Mouse (Mus musculus): ENCODE measurements around the gene Snx32. TPM values are rescaled to one million over a fixed set of nuclear protein-coding genes. Genes with fewer than 3 reads are reported as not detected.
A peak's percentile ranks its signal among the peaks of the same experiment; 100 is the strongest.

The Snx32 gene
- total and polyA plus RNA-seq, 3 experiments: 2.0 to 12.0 (median 9.8) TPM

- Histone ChIP-seq H3K9me3 (replicated peaks) (no peaks in the 10 kb centered on the region), H3K27me3 (ENCODE audit: insufficient read depth, low read length) (peaks cover 55% of the 10 kb centered on the region), H3K4me3 (ENCODE audit: low read depth, low read length) (peak within 1 kb of the TSS; percentile 57; the same call in 1 of the 2 replicates), H3K36me3 (replicated peaks) (no peaks in the 10 kb centered on the region), H3K4me1 (ENCODE audit: insufficient read depth, low read depth, low read length) (peaks cover 15% of the 10 kb centered on the region)
- ATAC-seq (ENCODE audit: extremely low read depth, insufficient number of reproducible peaks, low FRiP score, poor library complexity, severe bottlenecking) (peak; percentile 22; the same call in 1 of the 2 replicates), DNase-seq (ENCODE audit: low spot score) (peak; percentile 57)
- TF ChIP-seq TAL1 (conservative IDR thresholded peaks at IDR 0.05; ENCODE audit: low read depth, low read length): no peak
- no peak for TF ChIP-seq POLR2AphosphoS5 (IDR thresholded peaks at IDR 0.05; ENCODE audit: insufficient replicate concordance, low read depth, low read length)
- no peak for TF ChIP-seq CTCF (IDR thresholded peaks at IDR 0.05; ENCODE audit: low read depth, low read length)
- TF ChIP-seq GATA2 (IDR thresholded peaks at IDR 0.05; ENCODE audit: borderline replicate concordance, low read depth, low read length): no peak
- no peak for TF ChIP-seq GATA1 (IDR thresholded peaks at IDR 0.05; ENCODE audit: borderline replicate concordance, low read length)
Observed at GRCm38 (mm10) chr19:5473720-5474119, 36.6 kb downstream of the Snx32 start, which contains the start of gene Efemp2. Gene Efemp2 (plus strand): TSS chr19:5473954.

- Histone ChIP-seq H3K36me3 (replicated peaks) (peaks cover 5% of the 10 kb centered on the region), H3K27me3 (ENCODE audit: insufficient read depth, low read length) (peaks cover 50% of the 10 kb centered on the region), H3K9me3 (replicated peaks) (no peaks in the 10 kb centered on the region), H3K4me3 (ENCODE audit: low read depth, low read length) (no peak overlapping the region), H3K4me1 (ENCODE audit: insufficient read depth, low read depth, low read length) (peaks cover 22% of the 10 kb centered on the region)
- ATAC-seq (ENCODE audit: extremely low read depth, insufficient number of reproducible peaks, low FRiP score, poor library complexity, severe bottlenecking): no peak
- no peak for TF ChIP-seq POLR2AphosphoS5 (IDR thresholded peaks at IDR 0.05; ENCODE audit: insufficient replicate concordance, low read depth, low read length)
- TF ChIP-seq GATA2 (IDR thresholded peaks at IDR 0.05; ENCODE audit: borderline replicate concordance, low read depth, low read length): no peak
- TF ChIP-seq TAL1 (conservative IDR thresholded peaks at IDR 0.05; ENCODE audit: low read depth, low read length): no peak
- TF ChIP-seq GATA1 (IDR thresholded peaks at IDR 0.05; ENCODE audit: borderline replicate concordance, low read length): no peak
- no peak for TF ChIP-seq CTCF (IDR thresholded peaks at IDR 0.05; ENCODE audit: low read depth, low read length)
- no peak for DNase-seq (ENCODE audit: low spot score)
Observed at GRCm38 (mm10) chr19:5472857-5473256, 37.5 kb downstream of the Snx32 start.

GRCm38 (mm10) chr19:5471846-5472245 lies 38.5 kb downstream of the Snx32 start:
- peaks cover 26% of the 10 kb centered on the region for H3K4me1 ChIP-seq (ENCODE audit: insufficient read depth, low read depth, low read length)
- H3K9me3 ChIP-seq (replicated peaks): no peaks in the 10 kb centered on the region
- peaks cover 43% of the 10 kb centered on the region for H3K27me3 ChIP-seq (ENCODE audit: insufficient read depth, low read length)
- TF ChIP-seq GATA2 (IDR thresholded peaks at IDR 0.05; ENCODE audit: borderline replicate concordance, low read depth, low read length): no peak
- TF ChIP-seq CTCF (IDR thresholded peaks at IDR 0.05; ENCODE audit: low read depth, low read length): no peak
- no peak for TF ChIP-seq GATA1 (IDR thresholded peaks at IDR 0.05; ENCODE audit: borderline replicate concordance, low read length)
- no peak for TF ChIP-seq POLR2AphosphoS5 (IDR thresholded peaks at IDR 0.05; ENCODE audit: insufficient replicate concordance, low read depth, low read length)
- TF ChIP-seq TAL1 (conservative IDR thresholded peaks at IDR 0.05; ENCODE audit: low read depth, low read length): no peak
- no peak overlapping the region for H3K4me3 ChIP-seq (ENCODE audit: low read depth, low read length)
- H3K36me3 ChIP-seq (replicated peaks): peaks cover 15% of the 10 kb centered on the region
- DNase-seq (ENCODE audit: low spot score) (no peak), ATAC-seq (ENCODE audit: extremely low read depth, insufficient number of reproducible peaks, low FRiP score, poor library complexity, severe bottlenecking) (no peak)

- ATAC-seq (ENCODE audit: extremely low read depth, insufficient number of reproducible peaks, low FRiP score, poor library complexity, severe bottlenecking) (no peak), DNase-seq (ENCODE audit: low spot score) (no peak)
- no peak within 1 kb of the TSS for H3K4me3 ChIP-seq (ENCODE audit: low read depth, low read length)
- H3K4me1 ChIP-seq (ENCODE audit: insufficient read depth, low read depth, low read length): peaks cover 23% of the 10 kb centered on the region
- H3K27me3 ChIP-seq (ENCODE audit: insufficient read depth, low read length): peaks cover 12% of the 10 kb centered on the region
- no peaks in the 10 kb centered on the region for H3K9me3 ChIP-seq (replicated peaks)
- peaks cover 50% of the 10 kb centered on the region for H3K36me3 ChIP-seq (replicated peaks)
- no peak for TF ChIP-seq CTCF (IDR thresholded peaks at IDR 0.05; ENCODE audit: low read depth, low read length)
- no peak for TF ChIP-seq POLR2AphosphoS5 (IDR thresholded peaks at IDR 0.05; ENCODE audit: insufficient replicate concordance, low read depth, low read length)
- no peak for TF ChIP-seq GATA2 (IDR thresholded peaks at IDR 0.05; ENCODE audit: borderline replicate concordance, low read depth, low read length)
- no peak for TF ChIP-seq GATA1 (IDR thresholded peaks at IDR 0.05; ENCODE audit: borderline replicate concordance, low read length)
- TF ChIP-seq TAL1 (conservative IDR thresholded peaks at IDR 0.05; ENCODE audit: low read depth, low read length): no peak
Observed at GRCm38 (mm10) chr19:5468374-5468773, 42.0 kb downstream of the Snx32 start, which contains the start of gene Ctsw. Gene Ctsw (minus strand): TSS chr19:5468507.

- peaks cover 25% of the 10 kb centered on the region for H3K4me1 ChIP-seq (ENCODE audit: insufficient read depth, low read depth, low read length)
- ATAC-seq (ENCODE audit: extremely low read depth, insufficient number of reproducible peaks, low FRiP score, poor library complexity, severe bottlenecking): no peak
- H3K9me3 ChIP-seq (replicated peaks): no peaks in the 10 kb centered on the region
- peaks cover 64% of the 10 kb centered on the region for H3K36me3 ChIP-seq (replicated peaks)
- DNase-seq (ENCODE audit: low spot score): no peak
- TF ChIP-seq POLR2AphosphoS5 (IDR thresholded peaks at IDR 0.05; ENCODE audit: insufficient replicate concordance, low read depth, low read length): no peak
- TF ChIP-seq GATA2 (IDR thresholded peaks at IDR 0.05; ENCODE audit: borderline replicate concordance, low read depth, low read length): no peak
- no peak for TF ChIP-seq CTCF (IDR thresholded peaks at IDR 0.05; ENCODE audit: low read depth, low read length)
- TF ChIP-seq GATA1 (IDR thresholded peaks at IDR 0.05; ENCODE audit: borderline replicate concordance, low read length): no peak
- no peak for TF ChIP-seq TAL1 (conservative IDR thresholded peaks at IDR 0.05; ENCODE audit: low read depth, low read length)
- H3K27me3 ChIP-seq (ENCODE audit: insufficient read depth, low read length): peaks cover 8% of the 10 kb centered on the region
- H3K4me3 ChIP-seq (ENCODE audit: low read depth, low read length): no peak overlapping the region
Observed at GRCm38 (mm10) chr19:5466916-5467500, 43.3 kb downstream of the Snx32 start.

- ATAC-seq (ENCODE audit: extremely low read depth, insufficient number of reproducible peaks, low FRiP score, poor library complexity, severe bottlenecking) (no peak), DNase-seq (ENCODE audit: low spot score) (no peak)
- TF ChIP-seq GATA1 (IDR thresholded peaks at IDR 0.05; ENCODE audit: borderline replicate concordance, low read length) (no peak), GATA2 (IDR thresholded peaks at IDR 0.05; ENCODE audit: borderline replicate concordance, low read depth, low read length) (no peak), CTCF (IDR thresholded peaks at IDR 0.05; ENCODE audit: low read depth, low read length) (no peak), TAL1 (conservative IDR thresholded peaks at IDR 0.05; ENCODE audit: low read depth, low read length) (no peak), POLR2AphosphoS5 (IDR thresholded peaks at IDR 0.05; ENCODE audit: insufficient replicate concordance, low read depth, low read length) (no peak)
- H3K4me3 ChIP-seq (ENCODE audit: low read depth, low read length): no peak overlapping the region
- no peaks in the 10 kb centered on the region for H3K9me3 ChIP-seq (replicated peaks)
- peaks cover 3% of the 10 kb centered on the region for H3K27me3 ChIP-seq (ENCODE audit: insufficient read depth, low read length)
- H3K36me3 ChIP-seq (replicated peaks): peaks cover 72% of the 10 kb centered on the region
- peaks cover 40% of the 10 kb centered on the region for H3K4me1 ChIP-seq (ENCODE audit: insufficient read depth, low read depth, low read length)
Observed at GRCm38 (mm10) chr19:5465037-5465436, 45.3 kb downstream of the Snx32 start.
